Mouse (Mus musculus) ES-Bruce4 (cell line): Measurements from ENCODE around the gene Fam19a2.

Experiments
- CTCF ChIP-seq: IDR thresholded peaks from one replicate; pipeline ENCODE4 v1.8.1; 2011; ENCODE audit warnings: low read depth, low read length
- EP300 ChIP-seq: IDR thresholded peaks from 2 replicates; pipeline ENCODE4 v1.6.1; 2011; ENCODE audit warnings: low read depth, low read length; ENCODE audit not compliant: insufficient read depth
- POLR2A ChIP-seq: IDR thresholded peaks from one replicate; pipeline ENCODE4 v1.8.1; 2011; ENCODE audit warnings: low read length; ENCODE audit not compliant: insufficient read depth

GRCm38 (mm10) chr10:123692926-123693224 lies 429.1 kb downstream of the Fam19a2 start:
- TF ChIP-seq CTCF (no peak), EP300 (no peak), POLR2A (no peak)
